Mouse (Mus musculus) kidney, adult 2 months (tissue): ENCODE data around the gene Akt1.

Source experiments
- CTCF ChIP-seq: fragments of 200-500 bp; conservative IDR thresholded peaks from 2 replicates; pipeline ENCODE4 v1.5.1; 2011; ENCODE audit warnings: low read depth, mild to moderate bottlenecking, control low read depth, low read length, moderate library complexity, mixed read lengths; ENCODE audit not compliant: insufficient read depth, insufficient read length
- POLR2A ChIP-seq: fragments of 200-500 bp; IDR thresholded peaks from one replicate; pipeline ENCODE4 v1.6.1; 2011; ENCODE audit warnings: low read depth, low read length, control low read depth

DNA sequence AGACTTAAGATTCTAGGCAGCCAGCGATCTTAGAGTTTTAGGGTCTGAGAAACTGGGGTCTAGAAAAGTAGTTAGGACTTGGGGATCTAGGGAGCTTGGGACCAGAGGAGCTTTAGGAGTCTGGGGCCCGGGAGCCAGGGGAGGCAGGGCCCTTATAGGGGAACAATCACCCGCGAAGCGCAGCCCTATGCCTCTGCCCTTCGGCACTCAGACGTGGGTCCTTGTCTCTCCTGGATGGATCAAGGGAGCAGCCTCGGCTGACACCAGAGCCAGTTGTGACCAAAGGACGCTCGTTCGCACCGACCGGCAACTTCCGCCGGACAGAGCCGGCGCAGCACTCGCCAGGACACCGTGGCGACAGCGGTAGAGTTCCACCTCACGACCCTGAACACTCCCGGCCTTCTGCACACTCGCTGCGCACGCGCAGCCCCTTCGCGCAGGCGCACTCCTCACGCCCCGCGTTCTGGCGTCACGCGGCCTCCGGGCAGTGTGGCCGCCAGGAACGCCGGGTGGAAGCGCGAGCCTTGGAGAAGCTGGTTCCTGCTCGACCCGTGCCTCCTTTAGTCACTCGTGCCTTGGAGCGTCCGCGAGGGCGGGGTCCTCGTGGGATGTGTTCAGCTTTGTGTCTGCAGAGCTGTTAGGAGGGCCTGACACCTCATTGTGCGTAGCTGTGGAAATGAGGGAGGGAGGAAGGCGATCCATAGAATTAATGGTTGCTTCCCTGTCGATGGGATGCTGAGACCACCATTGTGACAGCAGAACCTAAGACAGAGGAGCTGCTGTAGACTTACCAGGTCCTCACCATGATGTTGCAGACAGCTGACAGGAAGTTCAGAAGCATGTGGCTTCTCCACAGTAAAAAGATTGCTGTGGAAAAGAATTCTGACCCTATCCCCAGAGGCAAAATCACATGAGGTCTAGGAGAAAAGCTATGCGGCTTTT lies 18.8 kb upstream of the Akt1 start:
- TF ChIP-seq CTCF (no peak), POLR2A (peak; percentile 96)
